12 mouse cellular contexts compared by ENCODE assay signal in genomic region chr19:57200477-57201089, GRCm38 (mm10).
DNase-seq lines count a peak whose midpoint lies in the region; ATAC-seq and TF ChIP-seq lines count a peak whose summit lies in the region.
"Had no signal": no experiment of that assay in that cellular context is flagged by ENCODE, and none has a peak within 500 bp of the region (broad histone marks: within the 10 kb centered on the region; RNA-seq: fewer than 3 reads in every experiment).

No protein-coding gene starts in this region.

- no peak overlapping the region for H3K27ac ChIP-seq in liver, embryonic 11.5 days (ENCODE audit: low read depth, low read length)
- no peak overlapping the region for H3K27ac ChIP-seq in forebrain, embryonic 11.5 days (ENCODE audit: low read depth, low read length)
- H3K27ac ChIP-seq in layer of hippocampus, adult 2 months: no peak overlapping the region

- peaks cover 12% of the 10 kb centered on the region for H3K4me1 ChIP-seq in liver, embryonic 11.5 days (replicated peaks; ENCODE audit: control insufficient read depth, insufficient read depth, low read length)
- peaks cover 12% of the 10 kb centered on the region; the same call in 1 of the 2 replicates for H3K4me1 ChIP-seq in forebrain, embryonic 11.5 days (replicated peaks; ENCODE audit: control insufficient read depth, insufficient read depth, low read length)

- no peak overlapping the region for H3ac ChIP-seq in myocyte (ENCODE audit: control insufficient read depth, insufficient read length)

- peaks cover 31% of the 10 kb centered on the region for H3K27me3 ChIP-seq in liver, embryonic 11.5 days (replicated peaks; ENCODE audit: control insufficient read depth, insufficient read depth, low read length)
- no peaks in the 10 kb centered on the region for H3K27me3 ChIP-seq in myocyte (ENCODE audit: control insufficient read depth, insufficient read depth, insufficient read length)
- peaks cover 7% of the 10 kb centered on the region; the same call in 1 of the 2 replicates for H3K27me3 ChIP-seq in forebrain, embryonic 11.5 days (ENCODE audit: control insufficient read depth, insufficient read depth, low read length)
- H3K27me3 ChIP-seq: Patski had no signal

- TF ChIP-seq CTCF in layer of hippocampus, adult 2 months (conservative IDR thresholded peaks at IDR 0.05): no peak

- H3K9ac ChIP-seq in liver, embryonic 11.5 days (ENCODE audit: low read depth, low read length): no peak overlapping the region
- no peak overlapping the region for H3K9ac ChIP-seq in forebrain, embryonic 11.5 days (ENCODE audit: low read length)

- ATAC-seq in liver, embryonic 11.5 days (replicated peaks; ENCODE audit: low FRiP score): no peak
- ATAC-seq in forebrain, embryonic 11.5 days (replicated peaks; ENCODE audit: low FRiP score): no peak
- no peak for ATAC-seq in erythroid progenitor cell, adult 5-6 weeks (replicated peaks; ENCODE audit: low FRiP score, poor library complexity, severe bottlenecking)
- ATAC-seq: forebrain, embryonic 16.5 days; Patski had no signal

- 46% methylated on average over 12 of the region's 12 CpGs for WGBS in liver, embryonic 11.5 days
- WGBS in forebrain, embryonic 11.5 days: 65% methylated on average over 12 of the region's 12 CpGs

- H3K4me3 ChIP-seq in liver, embryonic 11.5 days (ENCODE audit: low read depth, low read length): no peak overlapping the region
- no peak overlapping the region for H3K4me3 ChIP-seq in myocyte
- H3K4me3 ChIP-seq in forebrain, embryonic 11.5 days (ENCODE audit: low read depth, low read length): no peak overlapping the region
- no peak overlapping the region for H3K4me3 ChIP-seq in layer of hippocampus, adult 2 months

- TF ChIP-seq POLR2A in myocyte (IDR thresholded peaks at IDR 0.05; ENCODE audit: insufficient read length, low read depth): peak; percentile 52

- peak; percentile 29 for DNase-seq in liver
- DNase-seq in liver, embryonic 11.5 days (ENCODE audit: low spot score): no peak
- DNase-seq in heart, adult 8-10 months (ENCODE audit: low spot score): peak; percentile 70
- peak; percentile 41 for DNase-seq in kidney, postnatal 10 days
- no peak for DNase-seq in forebrain, embryonic 11.5 days (ENCODE audit: low spot score)
- no peak for DNase-seq in layer of hippocampus, adult 2 months (ENCODE audit: low spot score in 2 of 2)
- DNase-seq: left cerebral cortex, postnatal 4 days; midbrain, embryonic 14.5 days had no signal

- H3K4me2 ChIP-seq in liver, embryonic 11.5 days: no peak overlapping the region
- peak overlapping the region; percentile 69 for H3K4me2 ChIP-seq in myocyte (ENCODE audit: low read depth)
- H3K4me2 ChIP-seq in forebrain, embryonic 11.5 days (ENCODE audit: low read depth, low read length, severe bottlenecking): no peak overlapping the region

- H3K79me2 ChIP-seq in myocyte (ENCODE audit: control insufficient read depth, insufficient read depth): no peaks in the 10 kb centered on the region

- no peaks in the 10 kb centered on the region for H3K36me3 ChIP-seq in liver, embryonic 11.5 days (ENCODE audit: control insufficient read depth, insufficient read depth, low read length)
- no peaks in the 10 kb centered on the region for H3K36me3 ChIP-seq in myocyte (ENCODE audit: control insufficient read depth, insufficient read depth)
- H3K36me3 ChIP-seq in forebrain, embryonic 11.5 days (ENCODE audit: control insufficient read depth, insufficient read depth, low read length): no peaks in the 10 kb centered on the region

- no peaks in the 10 kb centered on the region for H3K9me3 ChIP-seq in liver, embryonic 11.5 days (ENCODE audit: control insufficient read depth, low read length)
- H3K9me3 ChIP-seq in forebrain, embryonic 11.5 days (ENCODE audit: control insufficient read depth, low read length): no peaks in the 10 kb centered on the region

TF ChIP-seq in myocyte, 11 proteins besides CTCF, POLR2A, EP300 and RAD21:
- no peak for TF ChIP-seq E2F4 (IDR thresholded peaks at IDR 0.05; ENCODE audit: insufficient read depth)
- no peak for TF ChIP-seq MAX (IDR thresholded peaks at IDR 0.05; ENCODE audit: low read depth)
- TF ChIP-seq SRF (IDR thresholded peaks at IDR 0.05; ENCODE audit: control insufficient read depth, insufficient read length, low read depth): no peak
- TF ChIP-seq MYOD1 (IDR thresholded peaks at IDR 0.05; ENCODE audit: control insufficient read depth in 1 of 3, insufficient read length in 2 of 3, low read depth in 2 of 3): peak in 1 of 3 experiments; percentile 62
- TF ChIP-seq REST (IDR thresholded peaks at IDR 0.05; ENCODE audit: insufficient read depth, insufficient read length): no peak
- TF ChIP-seq POLR2AphosphoS2 (IDR thresholded peaks at IDR 0.05; ENCODE audit: insufficient read length, low read depth): peak; percentile 34
- TF ChIP-seq USF1 (IDR thresholded peaks at IDR 0.05; ENCODE audit: low read depth): no peak
- peak in 1 of 3 experiments; percentile 49 for TF ChIP-seq MYOG (IDR thresholded peaks at IDR 0.05; ENCODE audit: control insufficient read depth in 1 of 3, insufficient read depth in 1 of 3, insufficient read length in 2 of 3, low read depth in 2 of 3)
- TF ChIP-seq TCF12 (IDR thresholded peaks at IDR 0.05; ENCODE audit: insufficient read depth, poor library complexity, severe bottlenecking): no peak
- no peak for TF ChIP-seq CEBPB (IDR thresholded peaks at IDR 0.05; ENCODE audit: insufficient read depth, poor library complexity, severe bottlenecking)
- no peak for TF ChIP-seq TCF3 (IDR thresholded peaks at IDR 0.05; ENCODE audit: insufficient read length, low read depth)

Comparison
In these comparisons a context has a peak if more than half of its experiments do, and no peak if none do; other contexts are left out.
1. DNase-seq: peak in liver (single experiment), heart, adult 8-10 months (single experiment) and kidney, postnatal 10 days (single experiment); none in liver, embryonic 11.5 days (single experiment), forebrain, embryonic 11.5 days (single experiment) and layer of hippocampus, adult 2 months (0 of 2).